Mouse (Mus musculus) midbrain, embryonic 16.5 days (tissue): ENCODE measurements around the gene Tnfrsf18. TPM values are rescaled to one million over a fixed set of nuclear protein-coding genes. Genes with fewer than 3 reads are reported as not detected.

ENCODE experiments used
- ATAC-seq: fragments of 200-750 bp; cut with Nextera tagmentation; 2 replicates; pipeline ENCODE4 v1.8.0; 2017; ENCODE audit warnings: moderate TSS enrichment
- H3K27ac ChIP-seq: fragments of 300-500 bp; sonication (generic); 2 replicates; pipeline ENCODE4 v1.5.1; 2014; ENCODE audit warnings: mild to moderate bottlenecking, low read length, mixed read lengths
- H3K27me3 ChIP-seq: fragments of 300-500 bp; sonication (generic); 2 replicates; pipeline ENCODE4 v1.6.1; 2014; ENCODE audit warnings: low read depth, low read length, mixed read lengths; ENCODE audit not compliant: control insufficient read depth, insufficient read depth
- H3K36me3 ChIP-seq: fragments of 300-500 bp; sonication (generic); 2 replicates; pipeline ENCODE4 v1.6.1; 2014; ENCODE audit warnings: mild to moderate bottlenecking, low read length, moderate library complexity, mixed read lengths; ENCODE audit not compliant: control insufficient read depth, insufficient read depth
- H3K4me1 ChIP-seq: fragments of 300-500 bp; sonication (generic); 2 replicates; pipeline ENCODE4 v1.6.1; 2014; ENCODE audit warnings: mild to moderate bottlenecking, low read length, mixed read lengths; ENCODE audit not compliant: control insufficient read depth, insufficient read depth
- H3K4me2 ChIP-seq: fragments of 300-500 bp; sonication (generic); 2 replicates; pipeline ENCODE4 v1.6.1; 2014; ENCODE audit warnings: mild to moderate bottlenecking, low read length, mixed read lengths
- H3K4me3 ChIP-seq: fragments of 300-500 bp; sonication (generic); 2 replicates; pipeline ENCODE4 v1.5.1; 2014; ENCODE audit warnings: low read depth, mild to moderate bottlenecking, low read length, moderate library complexity, mixed read lengths
- H3K9ac ChIP-seq: fragments of 300-500 bp; sonication (generic); 2 replicates; pipeline ENCODE4 v1.6.1; 2014; ENCODE audit warnings: low read depth, low read length, mixed read lengths
- H3K9me3 ChIP-seq: fragments of 300-500 bp; sonication (generic); replicated peaks from 2 replicates; pipeline ENCODE4 v1.6.1; 2014; ENCODE audit warnings: mild to moderate bottlenecking, low read length, mixed read lengths; ENCODE audit not compliant: control insufficient read depth, poor library complexity, severe bottlenecking
- WGBS: fragments of 180-500 bp; shearing (Covaris S2); extraction: QIAGEN DNeasy Blood & Tissue Kit; methylation state at CpG from one replicate; pipeline ENCODE4 v1.1.7; 2014; 5-methylcytosine and 5-hydroxymethylcytosine counted together
- microRNA counts: library from miRNA; unstranded; fragments of <30 nt; microRNA quantifications from one replicate; lab custom pipeline; 2016
- microRNA-seq: library from miRNA; unstranded; fragments of <30 nt; microRNA quantifications from one replicate; pipeline ENCODE4, GENCODE M21; 2017
- polyA plus RNA-seq: library from polyadenylated mRNA; unstranded; fragments of >200 nt; fragmentation: Nextera tagmentation; extraction: Ambion mirVana; gene quantifications from 2 replicates; pipeline ENCODE4 v1.2.1, GENCODE M21; 2015

Gene Tnfrsf18
- polyA plus RNA-seq, 1 experiment from 2014 or later, result 2.4 TPM

- Histone ChIP-seq H3K9me3 (no peaks in the 10 kb centered on the region), H3K27ac (no peak overlapping the region), H3K9ac (no peak overlapping the region), H3K27me3 (peaks cover 21% of the 10 kb centered on the region), H3K4me3 (peak overlapping the region; percentile 37; the same call in 1 of the 2 replicates), H3K4me1 (peaks cover 6% of the 10 kb centered on the region; the same call in 1 of the 2 replicates), H3K4me2 (peak overlapping the region; percentile 67), H3K36me3 (no peaks in the 10 kb centered on the region)
- ATAC-seq, result no peak
- WGBS, result 7% methylated on average over 8 of the region's 8 CpGs
These were observed 51.0 kb downstream of the Tnfrsf18 start for GRCm38 (mm10) chr4:156076911-156077382.

- Histone ChIP-seq H3K27me3 (peaks cover 21% of the 10 kb centered on the region), H3K4me3 (peak overlapping the region; percentile 37), H3K27ac (no peak overlapping the region), H3K36me3 (no peaks in the 10 kb centered on the region), H3K4me2 (peak overlapping the region; percentile 67), H3K9me3 (no peaks in the 10 kb centered on the region), H3K9ac (peak overlapping the region; percentile 55), H3K4me1 (peaks cover 6% of the 10 kb centered on the region; the same call in 1 of the 2 replicates)
- WGBS, result under 1% methylated on average over 58 of the region's 58 CpGs
- no peak for ATAC-seq
These were observed 51.7 kb downstream of the Tnfrsf18 start for GRCm38 (mm10) chr4:156077499-156078301.

MicroRNAs within 50 kb of the gene (microRNA counts, 519-probe panel; counts per million panel counts)
- microRNA mmu-miR-200a (lab: Ali Mortazavi, UCI), result 1,770 counts per million, percentile 36 among the panel's probes with 10 or more counts
- 2,285 counts per million, percentile 67 among the panel's probes with 10 or more counts for microRNA mmu-miR-200b (lab: Ali Mortazavi, UCI)
- 1,966 counts per million, percentile 46 among the panel's probes with 10 or more counts for microRNA mmu-miR-429 (lab: Ali Mortazavi, UCI)

Small RNAs within 50 kb of the gene (microRNA-seq; reads per million reads assigned to microRNA genes)
- 33.3 reads per million, percentile 41 among the genes with 10 or more reads in this experiment for gene Mir200a
- 112 reads per million, percentile 55 among the genes with 10 or more reads in this experiment for gene Mir200b
- gene Mir429, result 445 reads per million, percentile 71 among the genes with 10 or more reads in this experiment

Other genes starting within 250 kb of the Tnfrsf18 start
- gene Tmem88b, start 240.3 kb upstream of the Tnfrsf18 start, polyA plus RNA-seq, result 0.85 and 1.1 TPM in 2 replicates
- not detected in 2 replicates for gene Ankrd65, start 235.7 kb upstream of the Tnfrsf18 start, polyA plus RNA-seq
- 243 and 257 TPM in 2 replicates for gene Mrpl20, start 223.3 kb upstream of the Tnfrsf18 start, polyA plus RNA-seq
- gene Ccnl2, start 213.7 kb upstream of the Tnfrsf18 start, polyA plus RNA-seq, result 148 and 154 TPM in 2 replicates
- 131 and 134 TPM in 2 replicates for gene Aurkaip1, start 194.9 kb upstream of the Tnfrsf18 start, polyA plus RNA-seq
- gene Mxra8, start 186.5 kb upstream of the Tnfrsf18 start, polyA plus RNA-seq, result 16.9 and 21.1 TPM in 2 replicates
- gene Dvl1, start 178.8 kb upstream of the Tnfrsf18 start, polyA plus RNA-seq, result 10.3 and 11.0 TPM in 2 replicates
- 0.29 and 0.58 TPM in 2 replicates for gene Tas1r3, start 162.8 kb upstream of the Tnfrsf18 start, polyA plus RNA-seq
- 25.1 and 28.1 TPM in 2 replicates for gene Cptp, start 156.7 kb upstream of the Tnfrsf18 start, polyA plus RNA-seq
- gene Ints11, start 156.6 kb upstream of the Tnfrsf18 start, polyA plus RNA-seq, result 75.7 and 78.7 TPM in 2 replicates
- 56.3 and 63.9 TPM in 2 replicates for gene Pusl1, start 134.4 kb upstream of the Tnfrsf18 start, polyA plus RNA-seq
- gene Acap3, start 134.3 kb upstream of the Tnfrsf18 start, polyA plus RNA-seq, result 77.4 and 78.1 TPM in 2 replicates
- gene Ube2j2, start 82.3 kb upstream of the Tnfrsf18 start, polyA plus RNA-seq, result 109 and 110 TPM in 2 replicates
- gene C1qtnf12, start 63.8 kb upstream of the Tnfrsf18 start, polyA plus RNA-seq, result 6.6 and 7.8 TPM in 2 replicates
- gene B3galt6, start 33.5 kb upstream of the Tnfrsf18 start, polyA plus RNA-seq, result 37.8 and 41.0 TPM in 2 replicates
- gene Sdf4, start 33.3 kb upstream of the Tnfrsf18 start, polyA plus RNA-seq, result 112 and 114 TPM in 2 replicates
- gene Tnfrsf4, start 12.3 kb upstream of the Tnfrsf18 start, polyA plus RNA-seq, result 0.91 TPM in 1 of 2 replicates, not detected in the other
- not detected in 2 replicates for gene Ttll10, start 33.2 kb downstream of the Tnfrsf18 start, polyA plus RNA-seq
- 34.3 and 38.6 TPM in 2 replicates for gene 9430015G10Rik, start 83.8 kb downstream of the Tnfrsf18 start, polyA plus RNA-seq
- 0.54 and 0.75 TPM in 2 replicates for gene Rnf223, start 104.3 kb downstream of the Tnfrsf18 start, polyA plus RNA-seq
- 126 and 129 TPM in 2 replicates for gene Agrn, start 171.3 kb downstream of the Tnfrsf18 start, polyA plus RNA-seq
- gene Isg15, start 174.7 kb downstream of the Tnfrsf18 start, polyA plus RNA-seq, result 1.2 and 1.4 TPM in 2 replicates
- 3.7 and 4.2 TPM in 2 replicates for gene AW011738, start 177.1 kb downstream of the Tnfrsf18 start, polyA plus RNA-seq
- 2.0 and 2.7 TPM in 2 replicates for gene Perm1, start 189.7 kb downstream of the Tnfrsf18 start, polyA plus RNA-seq
- gene Plekhn1, start 208.7 kb downstream of the Tnfrsf18 start, polyA plus RNA-seq, result 26.8 and 26.9 TPM in 2 replicates
- 48.6 and 50.9 TPM in 2 replicates for gene Noc2l, start 209.8 kb downstream of the Tnfrsf18 start, polyA plus RNA-seq
- gene Samd11, start 229.5 kb downstream of the Tnfrsf18 start, polyA plus RNA-seq, result 4.4 and 4.9 TPM in 2 replicates